Mouse (Mus musculus): ENCODE measurements at regions not wholly inside any gene's neighbourhood (a gene's known extent, or its start where the extent isn't known, plus 50 kb on each side); places are given as distances from the start of the nearest gene placed in this dataset.
A peak's percentile ranks its signal among the peaks of the same experiment; 100 is the strongest.

DNA sequence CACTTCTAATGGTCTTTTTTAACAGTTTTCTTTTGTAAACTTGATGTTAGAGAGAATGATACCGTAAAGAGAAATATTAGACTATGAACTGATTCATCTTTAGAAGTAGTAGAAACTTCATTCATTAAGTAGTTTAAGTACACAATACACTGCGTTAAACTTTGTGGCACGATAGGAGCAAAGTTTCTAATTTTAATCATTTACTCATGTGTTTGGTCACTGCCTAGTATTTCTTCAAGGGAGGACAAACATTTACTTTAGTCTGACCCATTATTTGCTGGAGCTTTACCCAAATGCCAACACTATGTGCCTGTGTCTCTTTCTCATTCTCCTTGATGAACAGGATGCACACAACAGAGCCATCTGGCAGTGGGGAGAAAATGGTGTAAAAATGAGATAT is 200.6 kb downstream of the Chm start:
- DNase-seq (ENCODE audit: extremely low spot score in 1 of 2, low spot score in 2 of 2), result no peak
- intact Hi-C loops (cut with DNase I), result no loop called here

DNA sequence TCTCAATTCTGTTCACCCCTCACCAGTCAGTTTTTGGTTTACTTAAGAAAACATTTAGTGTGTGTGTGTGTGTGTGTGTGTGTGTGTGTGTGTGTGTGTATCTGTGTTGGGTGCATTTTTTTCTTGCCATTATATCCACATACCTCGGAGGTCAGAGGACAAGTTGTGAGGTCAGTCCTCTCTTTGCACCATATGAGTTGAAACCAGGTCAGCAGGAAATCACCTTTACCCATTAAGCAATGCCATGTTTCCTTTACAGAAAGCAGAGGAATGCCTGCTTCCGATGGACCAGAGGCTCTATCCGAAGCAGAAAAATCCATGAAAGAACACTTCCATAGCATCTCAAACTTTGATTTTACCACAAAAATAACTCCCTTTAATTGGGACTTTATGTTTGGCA is 201.2 kb downstream of the Chm start:
- intact Hi-C loops (cut with DNase I), result no loop called here
- no peak for DNase-seq (ENCODE audit: extremely low spot score in 1 of 2, low spot score in 2 of 2)

DNA sequence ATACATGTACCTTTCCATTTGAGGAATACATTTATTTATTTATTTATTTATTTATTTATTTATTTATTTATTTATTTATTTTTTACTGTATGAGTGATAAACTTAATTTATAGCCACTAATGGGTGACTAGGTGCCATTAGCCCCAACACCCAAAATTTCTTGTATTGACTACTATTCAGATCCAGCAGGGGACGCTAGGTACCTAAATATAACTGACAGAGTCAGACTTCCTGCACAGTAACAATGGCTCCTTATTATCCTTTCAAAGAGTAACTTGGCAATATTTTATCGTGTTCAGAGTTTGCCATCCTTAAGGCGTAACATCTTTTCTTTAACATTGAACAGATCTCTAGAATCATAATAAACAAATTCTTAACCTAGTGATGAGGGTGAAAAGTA is 206.7 kb downstream of the Chm start:
- DNase-seq (ENCODE audit: extremely low spot score in 1 of 2, low spot score in 2 of 2), result peak in 1 of 2 experiments; percentile 10
- intact Hi-C loops (cut with DNase I), result no loop called here

DNA sequence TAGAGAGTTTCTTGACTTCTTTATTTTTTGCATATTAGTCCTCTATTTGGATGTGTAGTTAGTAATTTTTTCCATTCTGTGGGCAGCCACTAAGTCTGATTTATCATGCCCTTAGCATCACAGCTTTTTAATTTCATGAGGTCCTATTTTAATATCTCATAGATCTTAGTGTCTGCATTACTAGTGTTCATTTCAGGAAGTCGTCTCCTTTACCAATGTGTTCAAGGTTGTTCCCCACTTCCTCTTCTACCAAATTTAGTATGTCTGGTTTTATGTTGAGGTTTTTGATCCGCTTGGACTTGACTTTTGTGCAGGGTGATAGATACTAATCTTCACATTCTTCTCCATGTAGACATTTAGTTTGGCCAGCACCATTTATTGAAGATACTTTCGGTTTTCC is 221.2 kb downstream of the Chm start:
- intact Hi-C loops (cut with DNase I), result loop anchor here (10.0 kb wide), 1 partner anchor 1071 kb away; no protein-coding TSS in a partner anchor

DNA sequence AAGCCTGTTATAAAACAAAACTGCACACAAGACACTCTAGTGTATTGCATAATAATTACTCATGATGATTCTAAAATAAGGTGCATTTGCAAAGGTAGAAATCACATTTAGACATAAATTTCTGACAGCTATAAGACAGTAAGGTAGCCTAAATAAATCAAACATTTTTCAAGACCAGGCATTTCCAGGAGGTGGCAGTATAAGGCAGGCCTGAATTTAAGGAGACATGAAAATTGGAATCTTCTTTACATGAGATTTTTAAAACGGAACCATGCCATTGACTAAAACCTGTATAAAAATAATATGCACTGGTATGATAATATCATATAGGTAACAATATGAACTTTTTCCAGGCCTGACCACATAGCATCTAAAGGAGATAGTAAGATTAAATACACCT is 235.5 kb downstream of the Chm start:
- intact Hi-C loops (cut with DNase I), result no loop called here
- peak; percentile 6 to 9 for DNase-seq (ENCODE audit: extremely low spot score in 1 of 2, low spot score in 2 of 2)

More for the DNA sequence above, 221.2 kb downstream of the Chm start:
- DNase-seq (ENCODE audit: extremely low spot score in 1 of 2, low spot score in 2 of 2), result no peak

DNA sequence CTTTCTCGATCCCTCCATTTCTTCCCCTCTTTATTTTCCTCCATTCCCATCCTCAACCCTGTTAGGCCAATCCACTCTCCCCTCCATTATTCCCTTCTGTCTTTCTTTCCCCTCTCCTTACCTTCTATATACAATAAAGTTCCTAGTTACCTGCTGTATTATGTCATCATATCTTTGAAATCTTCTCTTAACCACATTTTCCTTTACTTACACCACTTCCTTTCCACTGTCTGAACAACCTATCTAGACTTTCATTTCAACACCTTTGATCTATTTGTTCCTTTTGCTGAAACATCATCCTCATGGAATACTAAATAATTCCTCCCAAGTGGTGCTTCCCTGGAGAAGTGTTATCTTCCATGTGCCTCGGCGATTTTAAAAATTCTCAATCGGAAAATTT is 237.8 kb downstream of the Chm start:
- intact Hi-C loops (cut with DNase I), result no loop called here
- no peak for DNase-seq (ENCODE audit: extremely low spot score in 1 of 2, low spot score in 2 of 2)

DNA sequence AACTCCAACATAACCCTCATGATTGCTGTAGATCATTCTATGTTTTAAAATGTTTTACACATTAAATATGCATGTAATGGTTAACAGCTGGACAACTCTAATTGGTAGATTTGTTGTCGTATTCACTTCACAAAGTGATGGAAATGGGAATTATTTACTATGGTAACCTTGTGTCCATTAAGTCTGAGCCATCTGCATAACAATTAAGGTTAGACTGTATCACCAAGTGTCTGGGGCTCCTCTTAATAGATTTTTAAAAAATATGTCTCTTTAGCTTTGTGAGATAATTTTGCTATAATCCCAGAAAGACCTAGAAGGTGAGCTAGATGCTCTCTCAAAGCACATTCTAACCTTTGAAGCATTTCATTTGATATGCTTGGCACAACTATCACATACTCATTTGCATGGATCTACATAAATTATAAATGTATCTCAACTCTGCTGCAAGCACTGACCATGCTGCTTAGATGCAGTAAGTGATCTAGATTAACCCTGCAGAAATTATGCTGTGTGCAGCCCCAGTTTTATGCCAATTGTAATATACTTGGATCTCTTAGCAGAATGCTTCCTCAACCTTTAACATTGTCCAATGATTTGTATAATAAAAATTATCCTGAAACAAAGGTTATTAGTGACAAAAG is 227.2 kb upstream of the Pof1b start:
- intact Hi-C loops (cut with DNase I), result no loop called here
- no peak for DNase-seq (ENCODE audit: extremely low spot score in 1 of 2, low spot score in 2 of 2)

DNA sequence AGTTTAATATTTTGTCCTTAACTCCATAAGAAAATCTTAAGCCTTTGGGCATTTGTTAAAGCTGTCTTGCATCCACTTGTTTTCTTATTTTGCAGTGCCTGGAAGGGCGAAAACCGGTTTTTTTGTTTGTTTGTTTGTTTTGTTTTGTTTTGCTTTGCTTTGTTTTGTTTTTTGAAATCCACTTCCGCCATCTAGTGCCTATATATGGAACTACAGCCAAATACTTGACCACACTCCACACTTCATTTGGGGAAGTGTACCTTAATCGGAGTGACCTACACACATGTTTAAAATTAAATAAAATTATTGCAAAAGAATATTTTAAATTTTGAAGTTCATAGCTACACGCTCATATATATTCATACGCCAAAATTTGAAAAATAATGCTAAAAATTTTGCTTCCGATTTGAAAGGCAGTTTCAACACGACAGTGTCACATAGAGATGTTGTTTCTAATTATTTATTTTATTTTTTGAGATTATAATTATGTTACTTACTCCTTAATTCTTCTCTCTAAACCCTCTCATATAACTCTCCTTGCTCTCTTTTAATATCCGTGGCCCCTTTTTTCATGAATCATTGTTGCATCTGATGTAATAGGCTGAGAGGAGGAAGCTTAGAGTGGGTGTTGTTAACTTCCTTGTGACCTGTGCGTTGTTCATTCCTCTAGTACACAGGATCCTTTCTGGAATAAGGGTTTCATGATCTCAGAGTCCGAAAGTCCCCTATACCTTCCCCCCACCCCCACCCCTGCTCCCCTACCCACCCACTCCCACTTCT is 205.4 kb upstream of the Pof1b start:
- intact Hi-C loops (cut with DNase I), result loop anchor here (2.0 to 5.0 kb wide), 3 partner anchors 379 to 537 kb away; no protein-coding TSS in a partner anchor
- DNase-seq (ENCODE audit: extremely low spot score in 1 of 2, low spot score in 2 of 2), result no peak

DNA sequence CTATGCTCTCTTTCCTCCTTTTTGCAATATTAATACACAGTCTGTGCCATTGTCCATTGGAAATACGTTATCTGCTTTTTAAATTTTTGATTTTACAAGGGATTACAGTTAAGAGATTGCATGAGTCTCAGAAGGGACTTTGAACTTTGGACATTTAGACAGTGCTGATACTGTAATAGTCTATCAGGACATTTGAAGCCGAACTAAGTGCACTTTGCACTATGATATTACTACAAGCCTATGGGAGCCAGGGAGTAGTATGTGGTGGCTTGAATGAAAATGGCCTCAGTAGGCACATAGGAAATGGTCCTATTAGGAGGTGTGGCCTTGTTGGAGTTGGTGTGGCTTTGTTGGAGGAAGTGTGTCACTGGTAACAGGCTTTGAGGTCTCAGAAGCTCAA is 188.1 kb upstream of the Pof1b start:
- no peak for DNase-seq (ENCODE audit: extremely low spot score in 1 of 2, low spot score in 2 of 2)
- intact Hi-C loops (cut with DNase I), result no loop called here
